Mouse (Mus musculus): ENCODE measurements around the gene Fam189b.
"Not testable (repeated sequence)": the region's sequence is repeated elsewhere in the genome, so short reads cannot be mapped to it uniquely, and the experiment has no call there.

Fam189b gene

GRCm38 (mm10) chr3:89202253-89203141 lies 19.6 kb downstream of the Fam189b start, which contains the start of gene Gba:
Gene Gba, plus strand, starts transcription at chr3:89202928.
- DNase-seq (ENCODE audit: low read depth, low spot score), result peak; percentile 86

- no peak for DNase-seq (ENCODE audit: low read depth, low spot score)
These were observed 20.2 kb downstream of the Fam189b start for GRCm38 (mm10) chr3:89203142-89203514.

DNA sequence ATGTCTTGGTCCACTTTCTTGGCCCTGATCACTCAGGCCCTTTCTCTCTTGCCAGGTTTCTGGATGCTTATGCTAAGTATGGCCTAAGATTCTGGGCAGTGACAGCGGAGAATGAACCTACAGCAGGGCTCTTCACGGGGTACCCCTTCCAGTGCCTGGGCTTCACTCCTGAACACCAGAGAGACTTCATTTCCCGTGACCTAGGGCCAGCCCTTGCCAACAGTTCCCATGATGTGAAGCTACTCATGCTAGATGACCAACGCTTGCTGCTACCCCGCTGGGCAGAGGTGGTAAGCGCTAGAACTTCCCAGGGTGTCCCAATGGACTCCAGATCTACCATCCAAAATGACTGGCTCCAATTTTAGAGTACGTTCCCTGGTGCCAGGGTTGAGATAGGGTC lies 23.1 kb downstream of the Fam189b start:
- DNase-seq (ENCODE audit: low read depth, low spot score), result no peak

DNA sequence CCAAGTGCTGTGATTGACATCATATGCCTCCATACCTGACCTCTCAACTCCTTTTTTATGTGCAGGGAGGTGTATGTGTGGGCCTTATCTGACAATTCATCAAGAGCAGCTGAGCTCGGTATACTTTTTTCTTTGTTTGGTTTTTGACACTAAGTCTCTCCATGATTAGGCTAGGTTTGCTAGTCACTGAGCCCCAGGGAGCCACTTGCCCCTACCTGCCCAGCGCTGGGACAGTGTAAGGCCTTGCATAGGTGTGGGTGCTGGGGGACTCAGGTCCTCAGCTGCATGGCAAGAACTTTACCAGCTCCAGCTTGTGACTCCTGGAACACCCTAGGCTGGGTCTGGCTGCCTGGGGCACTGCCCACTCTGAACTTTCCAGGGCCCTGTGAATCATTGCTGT lies 23.8 kb downstream of the Fam189b start:
- DNase-seq (ENCODE audit: low read depth, low spot score), result no peak

GRCm38 (mm10) chr3:89208075-89208657 lies 25.2 kb downstream of the Fam189b start:
- DNase-seq (ENCODE audit: low read depth, low spot score), result no peak

- no peak for DNase-seq (ENCODE audit: low read depth, low spot score)
These were observed 25.8 kb downstream of the Fam189b start for GRCm38 (mm10) chr3:89208736-89209135.

GRCm38 (mm10) chr3:89209731-89210130 lies 26.8 kb downstream of the Fam189b start:
- no peak for DNase-seq (ENCODE audit: low read depth, low spot score)

DNA sequence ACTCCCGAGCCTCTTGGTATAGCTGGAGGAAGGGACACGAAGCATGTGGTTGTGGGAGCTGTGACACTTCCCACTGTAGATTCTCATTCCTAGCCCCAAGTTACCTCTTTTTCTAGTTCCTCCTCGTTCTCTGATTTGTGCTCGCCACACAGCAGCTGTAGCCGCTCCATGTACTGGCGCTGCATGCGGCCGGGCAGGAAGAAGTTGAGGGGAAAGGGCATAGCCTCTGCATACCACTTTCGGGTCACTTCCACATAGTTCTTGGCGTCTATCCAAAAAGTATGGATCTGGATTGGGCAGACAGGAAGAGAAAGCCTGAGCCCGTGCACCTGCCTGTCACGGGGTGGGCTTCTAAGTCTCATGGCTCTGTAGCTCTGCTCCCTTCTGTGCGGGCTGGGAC lies 27.2 kb downstream of the Fam189b start:
- DNase-seq (ENCODE audit: low read depth, low spot score), result no peak

GRCm38 (mm10) chr3:89210731-89211130 lies 27.8 kb downstream of the Fam189b start:
- DNase-seq (ENCODE audit: low read depth, low spot score), result no peak

DNA sequence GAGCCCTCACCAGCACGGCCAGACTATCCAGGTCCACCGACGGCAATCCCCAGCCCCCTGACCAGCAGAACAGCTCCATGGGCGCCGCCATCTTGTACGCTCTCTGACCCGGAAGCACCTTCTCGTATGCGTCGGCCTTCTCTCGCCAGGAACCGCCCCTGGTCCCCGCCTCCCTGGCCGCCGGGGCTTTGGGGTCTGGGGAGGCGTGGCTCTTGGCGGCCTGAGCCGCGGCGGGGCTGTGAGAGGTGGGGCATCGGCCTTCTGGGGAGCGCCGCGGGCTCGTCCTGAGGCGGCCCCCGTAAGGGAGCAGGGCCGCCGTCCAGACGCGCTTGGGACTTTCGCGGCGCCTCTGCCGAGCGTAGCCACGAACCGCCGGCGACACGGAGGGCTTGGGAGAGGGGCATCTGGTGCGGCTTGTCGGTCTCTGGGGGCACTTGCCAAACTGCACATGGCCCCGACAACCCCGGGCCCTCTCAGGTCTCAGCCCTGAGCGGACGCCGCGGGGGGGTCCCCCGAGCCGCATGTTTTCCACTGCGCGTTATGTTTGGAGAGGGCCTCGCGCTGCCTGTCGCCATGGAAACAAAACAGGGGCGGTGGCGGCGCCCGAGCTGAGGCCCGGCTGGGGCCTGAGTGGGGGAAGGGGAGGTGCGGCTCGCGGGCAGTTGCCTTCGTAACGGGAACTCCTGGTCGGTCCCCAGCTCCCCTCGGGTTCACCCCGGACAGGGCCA lies 31.0 kb downstream of the Fam189b start:
- peak; percentile 79 for DNase-seq (ENCODE audit: low read depth, low spot score)

GRCm38 (mm10) chr3:89214681-89215411 lies 31.9 kb downstream of the Fam189b start, which contains the start of gene Thbs3:
Gene Thbs3, plus strand, starts transcription at chr3:89215180.
- DNase-seq (ENCODE audit: low read depth, low spot score), result no peak

GRCm38 (mm10) chr3:89215853-89216252 lies 32.9 kb downstream of the Fam189b start:
- DNase-seq (ENCODE audit: low read depth, low spot score), result peak; percentile 80

DNA sequence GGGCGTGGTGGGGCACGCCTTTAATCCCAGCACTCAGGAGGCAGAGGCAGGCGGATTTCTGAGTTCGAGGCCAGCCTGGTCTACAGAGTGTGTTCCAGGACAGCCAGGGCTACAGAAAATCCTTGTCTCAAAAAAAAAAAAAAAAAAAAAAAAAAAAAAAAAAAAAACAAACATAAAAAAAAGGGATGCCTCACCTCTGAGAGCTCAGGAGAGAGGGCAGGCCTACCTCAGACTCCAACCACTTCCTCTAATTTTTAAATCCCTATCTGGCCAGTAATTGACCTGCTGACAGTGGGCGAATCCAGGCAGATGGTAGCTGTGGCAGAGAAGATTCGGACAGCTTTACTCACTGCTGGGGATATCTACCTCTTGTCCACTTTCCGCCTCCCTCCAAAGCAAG lies 33.5 kb downstream of the Fam189b start:
- DNase-seq (ENCODE audit: low read depth, low spot score), result not testable (repeated sequence)

GRCm38 (mm10) chr3:89218271-89218670 lies 35.3 kb downstream of the Fam189b start:
- no peak for DNase-seq (ENCODE audit: low read depth, low spot score)

DNA sequence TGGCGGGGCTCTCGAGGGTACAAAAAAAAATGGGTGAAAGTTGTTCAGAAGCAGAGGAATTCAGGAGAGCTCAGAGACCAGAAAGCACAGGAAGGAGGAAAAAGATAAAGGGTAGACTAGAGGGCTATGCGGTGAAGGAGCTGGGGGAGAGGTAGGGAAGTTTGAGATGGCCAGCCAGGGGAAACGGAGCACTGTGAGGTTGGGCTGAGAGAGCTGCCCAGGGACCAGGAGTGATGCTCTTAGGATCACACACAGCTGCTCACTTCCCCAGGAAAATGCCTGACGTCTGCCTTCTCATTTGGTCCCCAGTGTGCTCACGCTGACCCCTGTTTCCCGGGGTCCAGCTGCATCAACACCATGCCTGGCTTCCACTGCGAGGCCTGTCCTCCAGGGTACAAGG lies 36.6 kb downstream of the Fam189b start:
- no peak for DNase-seq (ENCODE audit: low read depth, low spot score)

DNA sequence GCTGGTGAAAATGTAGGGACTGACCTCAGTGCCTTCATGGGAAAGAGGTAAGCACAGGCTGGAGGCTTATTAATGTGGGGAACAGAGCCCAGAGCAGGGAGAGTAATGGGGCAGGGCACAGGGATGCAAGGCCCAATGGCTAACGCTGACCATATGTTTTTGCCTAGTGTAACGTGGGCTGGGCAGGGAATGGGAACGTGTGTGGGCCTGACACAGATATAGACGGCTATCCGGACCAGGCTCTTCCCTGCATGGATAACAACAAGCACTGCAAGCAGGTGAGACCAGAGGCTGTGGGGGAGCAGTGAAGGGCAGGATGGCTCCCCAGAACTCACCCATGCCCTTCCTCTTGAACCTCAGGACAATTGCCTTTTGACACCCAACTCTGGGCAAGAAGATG lies 38.2 kb downstream of the Fam189b start:
- no peak for DNase-seq (ENCODE audit: low read depth, low spot score)

DNA sequence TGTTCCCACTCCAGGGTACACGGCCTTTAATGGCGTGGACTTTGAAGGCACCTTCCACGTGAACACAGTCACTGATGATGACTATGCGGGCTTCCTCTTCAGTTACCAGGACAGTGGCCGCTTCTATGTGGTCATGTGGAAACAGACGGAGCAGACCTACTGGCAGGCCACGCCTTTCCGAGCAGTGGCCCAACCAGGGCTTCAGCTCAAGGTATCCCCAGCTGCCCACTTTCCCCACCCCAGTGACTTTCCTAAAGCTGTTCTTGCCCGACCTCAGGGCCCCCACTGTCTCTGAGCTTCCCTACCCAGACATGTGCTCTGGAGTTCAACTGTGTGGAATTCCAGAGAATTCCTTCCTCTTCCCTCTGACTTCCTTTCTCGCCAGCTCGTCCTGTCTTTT lies 41.9 kb downstream of the Fam189b start:
- DNase-seq (ENCODE audit: low read depth, low spot score), result no peak

- DNase-seq (ENCODE audit: low read depth, low spot score), result no peak
These were observed 42.4 kb downstream of the Fam189b start for GRCm38 (mm10) chr3:89225321-89225815.

DNA sequence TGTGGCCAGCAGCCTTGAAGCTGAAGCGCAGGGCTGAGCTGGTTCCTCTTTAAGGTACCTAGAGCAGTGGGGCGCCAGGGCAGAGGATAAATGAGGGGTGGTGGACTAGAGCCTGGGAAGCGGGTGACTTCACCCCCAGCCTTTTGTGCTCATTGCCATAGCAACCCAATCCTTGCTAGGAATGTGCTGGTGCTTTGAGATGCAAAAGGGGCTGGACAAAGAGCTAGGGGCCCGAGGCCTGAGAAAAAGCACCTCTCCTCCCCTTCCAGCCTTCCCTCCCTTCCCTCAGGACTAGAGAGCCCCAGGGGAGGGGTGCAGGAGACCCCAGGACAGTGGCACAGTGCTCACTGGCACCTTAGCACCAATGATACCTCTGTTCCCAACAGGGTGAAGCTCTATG lies 43.0 kb downstream of the Fam189b start:
- no peak for DNase-seq (ENCODE audit: low read depth, low spot score)

GRCm38 (mm10) chr3:89226361-89226760 lies 43.4 kb downstream of the Fam189b start:
- DNase-seq (ENCODE audit: low read depth, low spot score), result no peak

- no peak for DNase-seq (ENCODE audit: low read depth, low spot score)
These were observed 44.0 kb downstream of the Fam189b start, which contains the start of gene Mtx1 for GRCm38 (mm10) chr3:89226900-89227299. Gene Mtx1, minus strand, starts transcription at chr3:89227088.
